Mouse (Mus musculus): ENCODE measurements at regions not wholly inside any gene's neighbourhood (a gene's known extent, or its start where the extent isn't known, plus 50 kb on each side); places are given as distances from the start of the nearest gene placed in this dataset.
A peak's percentile ranks its signal among the peaks of the same experiment; 100 is the strongest.

DNA sequence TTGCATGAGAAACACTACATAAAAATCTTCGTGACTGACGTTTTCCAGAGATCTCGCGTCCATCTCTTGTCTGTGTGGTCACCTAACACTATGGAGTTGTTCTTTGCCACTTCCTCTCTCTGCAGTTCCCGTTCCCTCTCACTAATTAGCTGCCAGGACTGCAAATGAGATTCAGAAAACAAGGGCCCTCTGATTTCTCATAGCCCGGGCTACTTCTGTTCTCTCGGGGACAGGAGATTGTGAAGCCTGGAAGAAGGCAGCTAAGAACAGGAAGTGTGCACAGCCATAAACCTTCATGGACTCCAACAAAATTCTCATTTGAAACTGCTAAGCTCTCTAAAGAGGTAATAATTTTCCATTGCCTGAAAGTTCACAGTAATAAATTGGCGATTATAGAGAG, 358.9 kb upstream of the Actbl2 start:
- H3K27ac ChIP-seq (ENCODE audit: low read depth, low read length) = no peak overlapping the region
- H3K9me3 ChIP-seq (ENCODE audit: low read length) = no peaks in the 10 kb centered on the region
- ATAC-seq (ENCODE audit: low FRiP score) = no peak
- no peak overlapping the region for H3K4me2 ChIP-seq (ENCODE audit: low read depth, low read length, poor library complexity, severe bottlenecking)
- H3K36me3 ChIP-seq (ENCODE audit: insufficient read depth, low read length) = no peaks in the 10 kb centered on the region
- H3K9ac ChIP-seq (replicated peaks; ENCODE audit: low read length, poor library complexity, severe bottlenecking) = no peak overlapping the region
- H3K27me3 ChIP-seq (ENCODE audit: insufficient read depth, low read length) = no peaks in the 10 kb centered on the region
- WGBS = 75% methylated on average over 8 of the region's 8 CpGs
- DNase-seq (ENCODE audit: low spot score) = no peak
- TF ChIP-seq CTCF (IDR thresholded peaks at IDR 0.05) = no peak
- peaks cover 2% of the 10 kb centered on the region; the same call in 1 of the 2 replicates for H3K4me1 ChIP-seq (ENCODE audit: insufficient read depth, low read length)
- no peak overlapping the region for H3K4me3 ChIP-seq (ENCODE audit: low read depth, low read length)

GRCm38 (mm10) chr13:110897621-110898020, 357.2 kb upstream of the Actbl2 start:
- Histone ChIP-seq H3K9ac (replicated peaks; ENCODE audit: low read length, poor library complexity, severe bottlenecking) (no peak overlapping the region), H3K27me3 (ENCODE audit: insufficient read depth, low read length) (no peaks in the 10 kb centered on the region), H3K27ac (ENCODE audit: low read depth, low read length) (no peak overlapping the region), H3K4me3 (ENCODE audit: low read depth, low read length) (no peak overlapping the region), H3K36me3 (ENCODE audit: insufficient read depth, low read length) (no peaks in the 10 kb centered on the region), H3K9me3 (ENCODE audit: low read length) (no peaks in the 10 kb centered on the region), H3K4me1 (ENCODE audit: insufficient read depth, low read length) (peaks cover 2% of the 10 kb centered on the region; the same call in 1 of the 2 replicates), H3K4me2 (ENCODE audit: low read depth, low read length, poor library complexity, severe bottlenecking) (no peak overlapping the region)
- TF ChIP-seq CTCF (IDR thresholded peaks at IDR 0.05) = no peak
- WGBS = 55% methylated on average over 4 of the region's 4 CpGs
- ATAC-seq (ENCODE audit: low FRiP score) (no peak), DNase-seq (ENCODE audit: low spot score) (no peak)

GRCm38 (mm10) chr13:110902994-110903644, 351.7 kb upstream of the Actbl2 start:
- ATAC-seq (ENCODE audit: low FRiP score) (no peak), DNase-seq (ENCODE audit: low spot score) (peak; percentile 56)
- H3K27me3 ChIP-seq (ENCODE audit: insufficient read depth, low read length) = no peaks in the 10 kb centered on the region
- no peak for TF ChIP-seq CTCF (IDR thresholded peaks at IDR 0.05)
- no peak overlapping the region for H3K9ac ChIP-seq (replicated peaks; ENCODE audit: low read length, poor library complexity, severe bottlenecking)
- H3K36me3 ChIP-seq (ENCODE audit: insufficient read depth, low read length) = no peaks in the 10 kb centered on the region
- H3K4me1 ChIP-seq (ENCODE audit: insufficient read depth, low read length) = no peaks in the 10 kb centered on the region
- H3K4me2 ChIP-seq (ENCODE audit: low read depth, low read length, poor library complexity, severe bottlenecking) = no peak overlapping the region
- WGBS = 68% methylated on average over 7 of the region's 7 CpGs
- no peaks in the 10 kb centered on the region for H3K9me3 ChIP-seq (ENCODE audit: low read length)
- no peak overlapping the region for H3K27ac ChIP-seq (ENCODE audit: low read depth, low read length)
- no peak overlapping the region for H3K4me3 ChIP-seq (ENCODE audit: low read depth, low read length)

DNA sequence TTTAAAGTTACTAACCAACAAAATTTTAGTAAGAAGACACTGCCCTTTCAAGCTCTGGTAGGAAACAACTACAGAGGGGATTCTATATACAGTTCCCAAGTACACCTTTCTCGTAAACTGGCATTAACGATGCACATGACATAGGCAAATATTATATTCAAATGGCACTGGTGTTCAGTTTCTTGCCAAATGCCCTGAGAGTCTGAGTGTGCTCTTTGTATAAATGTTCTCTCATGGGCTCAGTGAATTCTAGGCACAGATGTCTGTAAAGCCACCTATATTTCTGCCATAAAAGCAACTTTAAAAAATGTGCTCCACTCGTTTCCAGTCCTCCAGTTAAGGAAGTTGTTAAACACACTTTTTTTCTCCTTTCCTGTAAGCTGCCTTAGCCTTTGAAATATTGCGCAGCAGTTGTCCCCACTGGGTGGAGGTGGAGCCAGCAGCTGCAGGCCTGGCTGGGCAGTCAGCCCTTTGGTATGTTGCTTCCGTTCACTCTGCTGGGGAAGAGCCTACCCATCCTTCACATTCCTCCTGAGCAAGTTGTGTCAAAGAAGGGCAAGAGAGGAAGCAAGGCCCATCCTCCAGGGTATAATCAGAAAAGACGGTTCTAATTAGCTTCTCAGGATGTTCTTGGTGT, 347.4 kb upstream of the Actbl2 start:
- Histone ChIP-seq H3K9ac (replicated peaks; ENCODE audit: low read length, poor library complexity, severe bottlenecking) (no peak overlapping the region), H3K4me3 (ENCODE audit: low read depth, low read length) (no peak overlapping the region), H3K9me3 (ENCODE audit: low read length) (no peaks in the 10 kb centered on the region), H3K27ac (ENCODE audit: low read depth, low read length) (no peak overlapping the region), H3K27me3 (ENCODE audit: insufficient read depth, low read length) (no peaks in the 10 kb centered on the region), H3K36me3 (ENCODE audit: insufficient read depth, low read length) (no peaks in the 10 kb centered on the region), H3K4me1 (ENCODE audit: insufficient read depth, low read length) (no peaks in the 10 kb centered on the region), H3K4me2 (ENCODE audit: low read depth, low read length, poor library complexity, severe bottlenecking) (no peak overlapping the region)
- no peak for DNase-seq (ENCODE audit: low spot score)
- TF ChIP-seq CTCF (IDR thresholded peaks at IDR 0.05) = no peak
- WGBS = 60% methylated on average over 6 of the region's 6 CpGs
- ATAC-seq (ENCODE audit: low FRiP score) = no peak

- TF ChIP-seq CTCF (IDR thresholded peaks at IDR 0.05) = no peak
- WGBS = 88% methylated on average over 7 of the region's 7 CpGs
- ATAC-seq (ENCODE audit: low FRiP score) (no peak), DNase-seq (ENCODE audit: low spot score) (no peak)
- Histone ChIP-seq H3K27ac (ENCODE audit: low read depth, low read length) (no peak overlapping the region), H3K4me2 (ENCODE audit: low read depth, low read length, poor library complexity, severe bottlenecking) (no peak overlapping the region), H3K27me3 (ENCODE audit: insufficient read depth, low read length) (no peaks in the 10 kb centered on the region), H3K9ac (replicated peaks; ENCODE audit: low read length, poor library complexity, severe bottlenecking) (no peak overlapping the region), H3K4me3 (ENCODE audit: low read depth, low read length) (no peak overlapping the region), H3K9me3 (ENCODE audit: low read length) (no peaks in the 10 kb centered on the region), H3K4me1 (ENCODE audit: insufficient read depth, low read length) (no peaks in the 10 kb centered on the region), H3K36me3 (ENCODE audit: insufficient read depth, low read length) (no peaks in the 10 kb centered on the region)
Observed at GRCm38 (mm10) chr13:110911866-110912265, 342.9 kb upstream of the Actbl2 start.

DNA sequence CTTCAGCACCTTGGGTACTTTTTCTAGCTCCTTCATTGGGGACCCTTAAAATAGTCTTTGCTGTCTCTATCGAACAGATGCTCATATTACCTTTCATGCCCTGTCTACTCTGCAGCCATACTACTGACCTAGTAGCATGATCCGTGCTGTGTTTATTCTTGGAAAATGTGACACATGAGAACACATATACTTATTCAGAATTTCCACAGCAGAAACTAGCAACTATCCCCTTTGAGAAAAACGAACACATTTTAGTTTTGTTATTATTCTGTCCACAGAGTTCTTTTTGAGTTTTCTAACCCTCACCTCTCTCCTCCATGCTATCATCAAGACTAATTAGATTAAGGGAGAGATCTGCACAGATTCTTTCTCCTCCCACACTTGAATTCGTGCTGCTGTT, 341.6 kb upstream of the Actbl2 start:
- H3K27ac ChIP-seq (ENCODE audit: low read depth, low read length) = no peak overlapping the region
- no peaks in the 10 kb centered on the region for H3K36me3 ChIP-seq (ENCODE audit: insufficient read depth, low read length)
- TF ChIP-seq CTCF (IDR thresholded peaks at IDR 0.05) = no peak
- H3K4me1 ChIP-seq (ENCODE audit: insufficient read depth, low read length) = no peaks in the 10 kb centered on the region
- H3K27me3 ChIP-seq (ENCODE audit: insufficient read depth, low read length) = no peaks in the 10 kb centered on the region
- ATAC-seq (ENCODE audit: low FRiP score) (no peak), DNase-seq (ENCODE audit: low spot score) (no peak)
- no peak overlapping the region for H3K4me3 ChIP-seq (ENCODE audit: low read depth, low read length)
- no peak overlapping the region for H3K4me2 ChIP-seq (ENCODE audit: low read depth, low read length, poor library complexity, severe bottlenecking)
- 79% methylated on average over 4 of the region's 4 CpGs for WGBS
- no peak overlapping the region for H3K9ac ChIP-seq (replicated peaks; ENCODE audit: low read length, poor library complexity, severe bottlenecking)
- no peaks in the 10 kb centered on the region for H3K9me3 ChIP-seq (ENCODE audit: low read length)
